Mouse (Mus musculus) lung, embryonic 14.5 days (tissue): ENCODE measurements around the gene Idi1. TPM values are rescaled to one million over a fixed set of nuclear protein-coding genes. Genes with fewer than 3 reads are reported as not detected.
"Not testable (repeated sequence)": the region's sequence is repeated elsewhere in the genome, so short reads cannot be mapped to it uniquely, and the experiment has no call there.

ENCODE experiments used
- ATAC-seq: fragments of 200-750 bp; cut with Nextera tagmentation; 2 replicates; pipeline ENCODE4 v1.8.0; 2017; ENCODE audit warnings: mild to moderate bottlenecking, moderate TSS enrichment, moderate library complexity; ENCODE audit not compliant: insufficient read depth
- DNase-seq: peaks from one replicate; pipeline ENCODE4 v3.0.0-alpha.2; 2015
- H3K27ac ChIP-seq: fragments of 300-500 bp; sonication (generic); 2 replicates; pipeline ENCODE4 v1.5.1; 2014; ENCODE audit warnings: low read depth, mild to moderate bottlenecking, moderate library complexity
- H3K27me3 ChIP-seq: fragments of 300-500 bp; sonication (generic); 2 replicates; pipeline ENCODE4 v1.6.1; 2014; ENCODE audit warnings: low read length, control low read depth; ENCODE audit not compliant: insufficient read depth
- H3K36me3 ChIP-seq: fragments of 300-500 bp; sonication (generic); 2 replicates; pipeline ENCODE4 v1.6.1; 2014; ENCODE audit warnings: control low read depth; ENCODE audit not compliant: insufficient read depth
- H3K4me1 ChIP-seq: fragments of 300-500 bp; sonication (generic); 2 replicates; pipeline ENCODE4 v1.6.1; 2014; ENCODE audit warnings: antibody characterized with exemption, control low read depth; ENCODE audit not compliant: insufficient read depth
- H3K4me2 ChIP-seq: fragments of 300-500 bp; sonication (generic); 2 replicates; pipeline ENCODE4 v1.6.1; 2014; ENCODE audit warnings: mild to moderate bottlenecking
- H3K4me3 ChIP-seq: fragments of 300-500 bp; sonication (generic); 2 replicates; pipeline ENCODE4 v1.5.1; 2014; ENCODE audit warnings: low read depth, low read length
- H3K9ac ChIP-seq: fragments of 300-500 bp; sonication (generic); 2 replicates; pipeline ENCODE4 v1.6.1; 2014
- H3K9me3 ChIP-seq: fragments of 300-500 bp; sonication (generic); 2 replicates; pipeline ENCODE4 v1.6.1; 2016; ENCODE audit warnings: low read depth, low read length, control low read depth
- CTCF ChIP-seq: IDR thresholded peaks from 2 replicates; pipeline ENCODE4 v1.5.1; 2016; ENCODE audit warnings: antibody characterized with exemption, low read depth
- whole genome bisulfite sequencing: fragments of 180-500 bp; shearing (Covaris S2); extraction: QIAGEN DNeasy Blood & Tissue Kit; methylation state at CpG from one replicate; pipeline ENCODE4 v1.1.7; 2014; 5-methylcytosine and 5-hydroxymethylcytosine counted together
- microRNA-seq: library from miRNA; unstranded; fragments of <30 nt; microRNA quantifications from one replicate; pipeline ENCODE4, GENCODE M21; 2016; ENCODE audit warnings: borderline number of aligned reads
- polyA plus RNA-seq: library from polyadenylated mRNA; unstranded; fragments of >200 nt; fragmentation: Nextera tagmentation; extraction: Ambion mirVana; gene quantifications from 2 replicates; pipeline ENCODE4 v1.2.1, GENCODE M21; 2014

Gene Idi1
- polyA plus RNA-seq, 1 experiment from 2014 or later = 71.5 TPM

DNA sequence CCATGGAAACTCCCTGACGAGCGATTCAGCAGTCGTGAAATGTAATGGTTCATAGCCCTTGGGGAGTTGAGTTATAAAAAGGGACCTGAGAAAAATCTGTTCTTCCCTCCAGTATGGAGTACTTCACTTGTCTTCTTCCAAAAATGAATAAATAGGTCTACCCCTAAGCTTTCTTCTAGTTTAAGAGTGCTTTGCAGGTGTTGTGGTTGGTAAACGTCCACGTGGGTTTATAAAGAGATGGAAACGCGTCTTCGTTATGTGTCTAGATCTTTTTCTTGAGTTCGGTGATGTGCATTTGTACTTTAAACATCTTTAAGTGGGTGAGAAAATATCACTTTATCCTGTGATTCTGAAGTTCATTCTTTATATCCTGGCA lies 872 bp downstream of the Idi1 start:
- peak overlapping the region; percentile 55 for H3K9ac ChIP-seq
- H3K4me1 ChIP-seq = no peaks in the 10 kb centered on the region
- H3K4me3 ChIP-seq = peak overlapping the region; percentile 63
- WGBS = 3% methylated on average over 9 of the region's 9 CpGs
- H3K27me3 ChIP-seq = no peaks in the 10 kb centered on the region
- peak overlapping the region; percentile 64 for H3K4me2 ChIP-seq
- 0 out of 2 replicates have a peak overlapping the region, but pooled peaks have one; percentile 89 for H3K27ac ChIP-seq
- peaks cover 21% of the 10 kb centered on the region for H3K36me3 ChIP-seq
- DNase-seq = no peak
- ATAC-seq = no peak
- TF ChIP-seq CTCF = no peak
- H3K9me3 ChIP-seq = no peaks in the 10 kb centered on the region

DNA sequence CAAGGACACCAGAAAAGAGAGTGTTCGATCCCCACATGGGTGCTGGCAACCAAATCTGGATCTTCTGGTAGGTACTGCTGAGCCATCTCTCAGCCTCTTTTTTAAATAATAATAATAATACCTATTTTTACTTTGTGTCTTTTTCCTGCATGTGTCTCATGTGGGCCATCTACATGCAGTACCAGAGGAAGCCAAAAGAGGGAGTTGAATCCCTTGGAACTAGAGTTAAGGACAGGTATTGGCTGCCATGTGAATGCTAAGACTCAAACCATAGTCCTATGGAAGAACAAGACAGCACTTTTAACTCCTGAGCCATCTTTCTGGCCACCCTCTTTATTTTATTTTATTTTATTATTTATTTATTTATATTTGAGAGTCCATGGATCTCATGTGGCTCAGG lies 3.3 kb downstream of the Idi1 start:
- H3K27me3 ChIP-seq = no peaks in the 10 kb centered on the region
- peak; percentile 47 for TF ChIP-seq CTCF
- H3K36me3 ChIP-seq = peaks cover 29% of the 10 kb centered on the region
- H3K4me1 ChIP-seq = no peaks in the 10 kb centered on the region
- ATAC-seq (no peak), DNase-seq (peak; percentile 53)
- H3K4me2 ChIP-seq = no peak overlapping the region
- H3K9me3 ChIP-seq = no peaks in the 10 kb centered on the region
- 98% methylated on average over 1 of the region's 1 CpGs for WGBS
- H3K27ac ChIP-seq = no peak overlapping the region
- H3K4me3 ChIP-seq = no peak overlapping the region
- no peak overlapping the region for H3K9ac ChIP-seq

DNA sequence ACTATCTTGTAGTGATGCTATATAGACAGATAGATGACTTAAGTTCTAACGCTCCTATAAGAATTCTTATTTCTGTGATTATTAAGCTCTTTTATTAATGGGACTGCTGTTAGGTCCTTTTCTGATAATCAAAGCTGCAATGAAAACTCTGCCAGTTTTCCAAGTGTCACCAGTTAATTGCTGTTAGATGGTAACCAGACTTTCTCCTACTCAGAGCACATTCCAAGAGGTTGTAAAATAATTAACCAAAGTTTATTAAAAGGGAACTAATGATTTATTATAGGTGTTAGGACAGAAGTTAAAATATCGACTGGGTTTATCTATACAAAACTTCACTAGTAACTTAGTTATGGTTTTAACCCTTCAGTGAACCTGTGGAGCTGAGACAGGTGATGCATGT lies 20.7 kb downstream of the Idi1 start:
- not testable (repeated sequence) for ATAC-seq, H3K27ac ChIP-seq, DNase-seq, H3K4me3 ChIP-seq, H3K4me2 ChIP-seq, H3K4me1 ChIP-seq, H3K9ac ChIP-seq, H3K27me3 ChIP-seq, H3K36me3 ChIP-seq, H3K9me3 ChIP-seq
- 81% methylated on average over 2 of the region's 2 CpGs for WGBS

DNA sequence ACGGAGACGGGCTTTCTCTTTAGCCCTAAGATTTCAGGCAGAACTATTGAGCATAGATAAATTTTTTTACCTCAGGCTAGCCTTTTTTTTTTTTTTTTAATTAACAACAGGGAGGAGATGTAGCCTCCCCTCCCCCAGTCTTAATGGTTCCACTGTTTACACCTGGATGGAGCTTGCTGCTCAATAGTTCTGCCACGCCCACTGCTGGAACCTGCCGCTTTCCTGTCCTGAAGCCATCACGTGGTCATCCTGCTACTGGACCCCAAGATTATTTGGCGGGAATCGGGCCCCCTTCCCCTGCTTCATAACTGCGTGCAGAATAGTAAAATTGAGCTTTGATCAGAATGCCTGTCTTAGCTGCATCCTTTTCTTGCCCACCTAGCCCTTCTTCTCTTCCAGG lies 28.6 kb downstream of the Idi1 start:
- not testable (repeated sequence) for ATAC-seq, H3K4me2 ChIP-seq, H3K9me3 ChIP-seq, H3K4me1 ChIP-seq, H3K9ac ChIP-seq, H3K27me3 ChIP-seq, H3K36me3 ChIP-seq, H3K27ac ChIP-seq, DNase-seq, H3K4me3 ChIP-seq
- WGBS = 87% methylated on average over 8 of the region's 8 CpGs

DNA sequence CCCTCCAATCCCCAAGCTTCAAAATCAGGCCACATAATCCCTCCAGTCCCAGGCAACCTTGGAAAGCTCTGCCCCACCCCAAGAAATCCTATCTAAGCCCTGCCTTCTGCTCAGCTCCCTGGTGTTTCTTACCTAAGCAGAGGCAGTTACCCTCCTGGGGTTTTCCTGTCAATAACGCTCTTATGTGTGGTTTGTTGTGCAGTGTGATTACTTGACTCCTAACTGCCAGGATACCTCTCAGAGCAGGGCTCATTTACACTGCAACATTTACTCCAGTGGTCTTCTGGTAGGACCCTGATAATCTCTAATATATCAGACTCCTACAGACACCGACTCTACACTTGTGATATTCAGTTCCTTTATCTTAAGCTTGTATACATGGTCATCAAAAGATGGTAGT lies 48.2 kb downstream of the Idi1 start:
- Histone ChIP-seq H3K9ac (no peak overlapping the region), H3K36me3 (no peaks in the 10 kb centered on the region), H3K9me3 (no peaks in the 10 kb centered on the region), H3K4me3 (no peak overlapping the region), H3K4me1 (no peaks in the 10 kb centered on the region), H3K27ac (no peak overlapping the region), H3K27me3 (no peaks in the 10 kb centered on the region), H3K4me2 (no peak overlapping the region)
- no peak for ATAC-seq
- 48% methylated on average over 2 of the region's 2 CpGs for WGBS
- no peak for DNase-seq
- TF ChIP-seq CTCF = no peak

DNA sequence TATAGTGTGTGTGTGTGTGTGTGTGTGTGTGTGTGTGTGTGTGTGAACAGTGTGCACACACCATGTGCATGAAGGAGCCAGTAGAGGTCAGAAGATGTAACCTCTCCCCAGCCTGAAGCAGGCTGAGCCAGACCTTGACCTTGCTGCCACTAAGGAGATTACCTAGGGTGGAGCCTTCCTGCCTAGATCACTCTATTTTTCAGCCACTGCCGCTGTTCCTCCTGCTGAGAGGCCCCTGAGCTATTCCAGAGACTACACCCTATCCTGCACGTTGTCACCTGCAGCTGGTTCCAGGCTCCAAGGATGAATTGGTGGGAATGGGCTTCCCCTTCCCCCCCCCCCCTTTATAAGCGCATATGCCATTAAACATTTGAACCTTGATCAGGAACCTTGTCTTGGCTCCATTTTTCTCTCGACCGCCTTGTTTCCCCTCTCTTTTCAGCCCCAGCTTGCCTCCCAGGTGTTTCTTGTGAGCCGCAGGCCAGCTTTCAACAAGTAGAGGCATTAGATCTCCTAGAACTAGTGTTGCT lies 52.4 kb downstream of the Idi1 start:
- H3K36me3 ChIP-seq, H3K4me1 ChIP-seq, ATAC-seq, H3K27ac ChIP-seq, DNase-seq, H3K9ac ChIP-seq, H3K4me3 ChIP-seq, H3K27me3 ChIP-seq, H3K9me3 ChIP-seq, H3K4me2 ChIP-seq: not testable (repeated sequence)
- WGBS = 67% methylated on average over 6 of the region's 6 CpGs

DNA sequence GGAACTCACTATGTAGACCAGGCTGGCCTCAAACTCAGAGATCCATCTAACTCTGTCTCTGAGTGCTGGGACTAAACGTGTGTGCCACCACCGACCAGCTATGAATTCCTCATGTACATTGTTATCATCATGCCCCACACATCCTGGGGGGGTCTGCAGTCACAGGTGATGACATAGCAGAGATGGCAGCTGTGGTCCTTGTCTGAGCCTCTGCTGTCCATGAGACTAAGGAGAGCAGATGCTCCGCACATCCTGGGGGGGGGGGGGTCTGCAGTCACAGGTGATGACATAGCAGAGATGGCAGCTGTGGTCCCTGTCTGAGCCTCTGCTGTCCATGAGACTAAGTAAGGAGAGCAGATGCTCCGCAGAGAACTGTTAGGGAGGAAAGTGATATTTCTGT lies 55.8 kb downstream of the Idi1 start:
- not testable (repeated sequence) for H3K36me3 ChIP-seq, H3K9me3 ChIP-seq, H3K9ac ChIP-seq, H3K27me3 ChIP-seq, H3K4me1 ChIP-seq, H3K27ac ChIP-seq, ATAC-seq, H3K4me2 ChIP-seq, DNase-seq, H3K4me3 ChIP-seq
- 85% methylated on average over 4 of the region's 4 CpGs for WGBS

DNA sequence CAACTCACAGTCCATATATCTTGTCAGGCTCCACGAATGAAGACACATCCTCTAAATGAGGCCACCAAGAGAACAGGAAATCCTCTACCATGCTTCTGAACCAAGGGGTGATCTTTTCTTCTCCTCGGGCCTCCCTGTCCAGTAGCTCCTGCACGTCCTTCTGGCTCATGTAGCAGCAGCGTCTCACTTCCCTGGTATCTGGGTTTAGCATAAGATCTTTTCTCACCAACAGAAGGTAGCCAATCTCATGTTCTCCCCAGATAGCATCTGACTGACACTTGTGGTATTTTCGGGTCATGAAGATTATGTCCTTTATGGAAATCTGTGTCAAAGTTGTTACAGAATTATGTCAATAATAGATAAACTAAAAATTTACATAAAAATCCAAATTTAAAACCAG lies 56.4 kb downstream of the Idi1 start:
- ATAC-seq, DNase-seq, H3K4me1 ChIP-seq, H3K9ac ChIP-seq, H3K4me3 ChIP-seq, H3K27ac ChIP-seq, H3K9me3 ChIP-seq, H3K27me3 ChIP-seq, H3K36me3 ChIP-seq, H3K4me2 ChIP-seq: not testable (repeated sequence)
- WGBS = 13% methylated on average over 1 of the region's 5 CpGs

Small RNAs within 50 kb of the gene (microRNA-seq; reads per million reads assigned to microRNA genes)
- gene Gm22750 = not detected

Other genes with a start within 250 kb of the Idi1 start
- gene Wdr37, start 13.6 kb upstream of the Idi1 start, polyA plus RNA-seq = 23.4 and 24.4 TPM in 2 replicates
- not detected in 2 replicates for gene Gm9745, start 62.7 kb downstream of the Idi1 start, polyA plus RNA-seq
- gene Idi2, start 67.4 kb downstream of the Idi1 start, polyA plus RNA-seq = not detected in 2 replicates
- gene Gtpbp4, start 110.6 kb downstream of the Idi1 start, polyA plus RNA-seq = 87.1 and 89.6 TPM in 2 replicates
- gene Larp4b, start 208.4 kb downstream of the Idi1 start, polyA plus RNA-seq = 41.4 and 42.0 TPM in 2 replicates